Mouse (Mus musculus) monocyte, adult 5-6 weeks (primary cell): ENCODE results near the gene Ltbp1. TPM values are rescaled to one million over a fixed set of nuclear protein-coding genes. Genes with fewer than 3 reads are reported as not detected.

Experiments
- ATAC-seq: fragments of 153-309, 156-312 bp; replicated peaks from 2 replicates; pipeline ENCODE4 v1.8.0; 2017; ENCODE audit warnings: mild to moderate bottlenecking; ENCODE audit not compliant: low TSS enrichment, insufficient number of reproducible peaks, severe bottlenecking, poor library complexity, low FRiP score
- total RNA-seq: library from RNA; stranded (forward); fragments of 200-1000, 200-491, 200-594 nt; gene quantifications from 3 replicates; pipeline ENCODE4 v1.2.3, GENCODE M21; 2017

The Ltbp1 gene
- total RNA-seq, 1 experiment from 2014 or later = 1.0 TPM

DNA sequence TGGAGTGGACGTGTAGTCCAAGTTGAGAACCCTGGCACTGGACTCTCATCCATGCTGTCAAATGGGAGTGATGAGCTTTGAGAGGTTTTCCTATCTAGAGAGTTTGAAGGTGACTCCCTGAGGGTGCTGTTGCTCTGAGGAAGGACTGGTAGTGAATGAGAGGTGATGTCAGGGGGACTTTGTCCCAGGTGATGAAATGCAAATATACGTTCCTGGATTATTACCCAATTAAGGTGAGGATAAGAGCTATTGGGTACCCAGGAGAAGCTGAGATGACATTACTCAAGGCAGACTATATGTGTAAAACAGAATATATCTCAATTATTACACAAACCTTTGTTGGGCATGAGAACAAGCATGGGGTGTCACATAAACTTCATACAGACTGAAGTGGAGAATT is 193.4 kb downstream of the Ltbp1 start:
- no peak for ATAC-seq

DNA sequence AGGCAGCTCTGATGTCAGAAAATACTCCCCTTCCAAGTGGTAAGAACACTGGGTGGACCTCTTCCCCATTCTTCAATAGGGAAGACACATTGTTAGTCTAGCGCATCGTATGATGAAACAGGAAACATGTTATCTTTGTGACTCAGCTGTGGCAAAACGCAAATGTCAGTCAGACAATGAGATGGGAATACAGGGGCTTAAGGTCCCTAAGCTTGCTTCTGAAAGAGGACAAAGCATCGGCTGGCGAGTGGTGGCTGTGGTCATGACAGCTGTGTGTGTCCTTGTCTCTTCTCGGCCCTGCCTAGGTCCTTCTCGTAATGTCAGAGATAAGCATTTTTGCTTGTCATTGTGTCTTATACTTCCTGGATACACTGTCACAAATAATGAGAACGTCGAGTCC is 194.3 kb downstream of the Ltbp1 start:
- ATAC-seq = peak; percentile 83

DNA sequence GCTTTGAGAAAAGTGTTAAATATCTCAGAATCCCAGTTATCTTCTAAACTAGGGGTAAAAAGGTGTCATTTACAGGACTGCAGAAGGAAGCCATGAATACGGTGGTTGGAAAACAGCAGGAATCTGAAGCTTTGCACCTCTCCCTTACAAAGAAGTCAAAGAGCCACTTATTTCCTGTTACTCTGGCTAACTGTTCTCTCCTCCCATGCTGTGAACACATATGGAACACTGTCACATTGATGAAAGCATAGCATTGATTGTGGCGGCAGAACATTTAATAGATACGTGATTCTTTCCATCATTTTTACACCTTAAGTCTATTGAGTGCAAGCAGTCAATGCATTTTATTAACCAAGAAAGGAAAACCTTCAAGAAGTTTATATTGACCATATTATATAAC is 196.9 kb downstream of the Ltbp1 start:
- no peak for ATAC-seq

DNA sequence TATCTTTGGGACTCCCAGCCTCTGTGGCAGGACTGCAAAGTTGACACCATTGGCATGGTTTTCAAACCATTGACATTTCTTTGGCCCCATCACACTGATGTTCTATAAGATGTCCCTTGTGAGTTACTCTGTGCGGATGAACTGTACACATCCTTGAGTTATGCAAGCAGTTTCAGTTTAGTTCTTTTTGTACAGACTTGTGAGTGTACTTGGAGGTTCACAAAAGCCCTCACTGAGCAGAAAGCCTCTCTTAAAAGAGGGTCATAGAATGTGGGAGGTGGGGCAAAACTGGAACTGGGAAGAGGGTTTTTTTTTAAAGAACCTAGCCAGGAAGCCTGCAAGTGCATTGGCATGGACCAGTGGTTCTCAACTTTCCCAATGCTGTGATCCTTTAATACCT is 198.7 kb downstream of the Ltbp1 start:
- ATAC-seq = no peak

DNA sequence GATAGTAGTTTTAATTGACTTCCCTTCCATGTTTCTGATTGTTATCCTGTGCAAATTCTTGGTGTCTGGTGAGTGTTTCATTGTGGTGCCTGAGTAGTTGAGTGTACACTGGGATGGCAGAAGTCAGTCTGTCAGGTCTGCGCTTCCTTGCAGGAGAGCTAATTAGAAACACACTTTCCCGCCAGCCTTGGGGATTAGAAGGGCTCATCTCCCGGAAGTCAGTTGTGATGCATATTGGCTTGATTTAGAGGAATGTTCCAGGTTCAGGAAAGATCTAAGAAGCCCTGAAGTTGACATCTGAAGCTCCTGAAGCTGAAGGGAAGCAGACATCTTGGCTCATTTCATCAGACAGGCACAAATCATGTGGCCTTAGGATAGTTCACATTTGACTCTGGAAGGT is 200.9 kb downstream of the Ltbp1 start:
- ATAC-seq = no peak

DNA sequence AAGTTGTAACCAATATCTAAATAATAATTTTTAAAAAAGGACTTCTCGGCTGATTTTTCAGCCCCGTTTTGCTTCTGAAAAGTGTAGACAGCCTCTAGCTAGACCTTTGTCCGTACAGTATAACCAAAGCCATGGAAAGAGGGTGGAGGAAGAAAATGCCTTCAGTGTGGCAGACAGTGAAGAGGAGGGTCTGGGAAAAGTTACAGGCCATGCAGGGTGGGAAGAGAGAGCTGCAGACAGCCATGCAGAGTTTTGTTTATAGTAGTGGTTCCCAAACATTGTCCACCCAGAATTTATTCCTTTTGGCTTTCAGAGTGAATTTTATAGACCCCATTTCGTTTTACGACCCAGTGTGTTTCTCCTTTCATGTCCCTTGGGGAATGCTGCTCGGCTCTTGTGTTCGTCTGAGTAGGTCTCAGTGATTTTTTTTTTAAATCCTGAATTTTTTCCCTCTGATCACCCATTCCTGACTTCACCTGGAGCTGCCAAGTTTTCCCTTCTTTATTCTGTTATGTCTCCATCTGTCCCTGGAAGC is 202.9 kb downstream of the Ltbp1 start:
- no peak for ATAC-seq

DNA sequence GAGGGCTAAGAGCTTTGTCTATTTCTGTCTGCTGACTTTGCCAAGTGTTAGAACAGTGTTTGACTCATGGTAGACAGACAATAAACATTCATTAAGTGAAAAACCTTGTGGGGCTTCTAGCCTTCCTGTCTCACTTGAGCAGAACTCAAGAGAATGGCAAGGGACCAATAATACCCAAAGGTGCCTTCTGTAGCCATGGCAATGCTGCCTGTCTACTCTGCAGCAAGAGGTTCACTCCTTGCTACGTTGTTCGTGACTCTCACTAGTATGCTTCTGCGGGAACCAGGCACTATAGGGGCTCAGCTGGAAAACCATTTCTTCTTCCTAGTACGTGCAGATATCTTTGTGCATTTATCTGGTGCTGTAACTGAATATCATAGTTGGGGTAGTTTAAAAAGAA is 205.2 kb downstream of the Ltbp1 start:
- no peak for ATAC-seq

DNA sequence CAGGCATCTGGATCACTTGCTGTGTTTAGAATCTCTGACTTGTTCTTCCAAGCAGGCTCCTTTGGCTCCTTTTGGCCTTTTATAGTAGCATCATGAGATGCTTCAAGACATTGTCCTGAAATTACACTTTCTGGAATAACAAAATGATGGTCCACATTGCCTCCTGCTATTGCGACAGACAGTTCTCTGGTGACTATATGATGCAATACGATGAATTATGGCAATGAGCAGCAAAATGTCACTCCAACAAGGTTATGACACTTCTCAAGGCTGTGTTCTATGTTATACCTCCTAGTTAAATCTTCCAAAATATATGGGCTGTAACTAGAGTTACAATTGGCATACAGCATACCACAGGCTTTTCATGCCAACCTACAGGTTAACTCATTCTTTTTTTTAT is 211.0 kb downstream of the Ltbp1 start:
- no peak for ATAC-seq

DNA sequence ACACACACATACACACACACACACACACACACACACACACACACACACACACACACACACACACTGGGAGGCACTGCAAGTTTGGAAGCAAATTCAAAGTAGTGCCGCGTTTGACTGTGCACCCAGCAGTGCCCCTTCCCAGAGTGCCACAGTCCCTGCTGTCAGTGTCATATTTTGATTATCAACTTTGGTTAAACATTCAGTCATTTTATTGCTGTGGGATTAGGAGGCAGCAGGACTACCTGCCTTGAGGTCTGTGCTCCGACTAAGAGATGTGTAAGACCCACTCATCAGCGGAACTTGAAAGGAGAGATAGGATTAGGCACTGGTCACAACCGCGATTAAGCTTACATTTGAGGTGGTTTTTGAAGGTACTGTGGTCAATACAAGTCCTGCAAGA is 213.3 kb downstream of the Ltbp1 start:
- ATAC-seq = no peak

DNA sequence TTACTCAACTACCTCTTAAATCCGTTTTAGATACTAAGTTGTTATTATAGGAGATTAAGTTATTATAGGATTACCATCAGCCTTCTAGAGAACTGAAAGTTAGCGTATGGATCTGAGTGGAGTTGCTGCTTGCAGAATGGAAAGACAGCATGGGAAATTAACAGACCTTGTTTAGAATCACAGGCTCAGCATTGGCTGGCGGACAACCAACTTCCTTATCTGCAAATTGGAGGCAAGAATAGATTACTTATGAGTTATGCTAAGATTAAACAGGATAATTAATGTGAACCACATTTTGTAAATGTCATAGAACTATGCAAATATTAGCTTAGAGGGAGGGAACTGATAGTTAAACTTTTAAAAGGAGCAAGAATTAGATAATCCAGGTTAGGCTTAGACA is 223.0 kb downstream of the Ltbp1 start:
- no peak for ATAC-seq

DNA sequence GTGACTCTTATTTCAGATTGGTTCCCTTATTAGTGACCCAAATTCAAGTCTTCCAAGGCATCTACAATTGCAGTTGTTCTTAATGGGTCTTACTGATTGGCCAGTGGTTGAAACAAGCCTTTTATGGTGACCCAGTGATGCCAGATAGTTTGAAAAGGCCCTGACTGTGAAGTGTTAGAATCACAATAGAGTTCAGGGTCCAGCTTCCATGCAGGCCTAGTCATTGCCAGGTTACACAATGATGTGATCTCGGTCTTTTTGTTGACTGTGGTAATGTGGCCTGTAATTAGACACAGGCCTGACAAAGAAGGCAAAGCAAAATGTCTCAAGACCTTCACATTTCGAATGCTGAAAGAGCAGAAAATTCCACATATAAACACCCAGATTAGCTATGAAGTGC is 227.8 kb downstream of the Ltbp1 start:
- no peak for ATAC-seq

DNA sequence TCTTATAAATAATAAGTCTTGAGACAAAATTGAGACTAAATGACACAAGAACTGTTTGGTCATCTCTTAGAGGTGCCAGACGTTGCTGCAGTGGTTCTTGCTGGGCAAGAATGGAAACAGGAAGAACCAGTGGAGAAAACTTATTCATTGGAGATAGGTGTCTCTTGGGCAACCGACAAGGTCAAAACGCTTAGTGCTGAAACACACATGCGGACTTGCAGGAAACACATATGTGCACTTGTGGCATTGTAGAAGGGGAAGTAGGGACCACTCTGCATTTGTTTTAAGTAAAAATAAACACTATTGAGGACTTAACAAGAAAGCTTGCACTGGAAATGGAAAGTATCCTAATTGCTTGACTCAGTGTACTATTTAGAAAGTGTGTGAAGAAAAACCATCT is 228.6 kb downstream of the Ltbp1 start:
- ATAC-seq = no peak

DNA sequence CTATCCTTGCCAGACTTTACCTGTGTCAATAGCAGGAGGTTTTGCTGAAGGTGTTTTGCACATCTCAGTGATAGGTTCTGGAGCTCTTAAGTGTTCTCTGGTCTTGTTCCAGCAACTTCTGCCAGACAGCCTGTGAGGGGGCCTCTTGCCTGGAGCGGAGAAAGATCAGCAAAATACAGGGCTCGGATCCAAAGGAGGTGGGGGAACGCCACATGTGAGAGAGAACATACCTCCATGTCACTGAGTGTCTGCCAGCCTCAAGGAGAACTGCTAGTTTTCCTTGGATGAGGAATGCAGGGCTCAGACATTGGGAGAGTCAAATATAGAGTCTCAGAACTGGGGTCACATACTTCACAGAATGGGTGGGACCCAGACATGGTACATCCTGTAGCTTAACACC is 230.4 kb downstream of the Ltbp1 start:
- ATAC-seq = no peak

DNA sequence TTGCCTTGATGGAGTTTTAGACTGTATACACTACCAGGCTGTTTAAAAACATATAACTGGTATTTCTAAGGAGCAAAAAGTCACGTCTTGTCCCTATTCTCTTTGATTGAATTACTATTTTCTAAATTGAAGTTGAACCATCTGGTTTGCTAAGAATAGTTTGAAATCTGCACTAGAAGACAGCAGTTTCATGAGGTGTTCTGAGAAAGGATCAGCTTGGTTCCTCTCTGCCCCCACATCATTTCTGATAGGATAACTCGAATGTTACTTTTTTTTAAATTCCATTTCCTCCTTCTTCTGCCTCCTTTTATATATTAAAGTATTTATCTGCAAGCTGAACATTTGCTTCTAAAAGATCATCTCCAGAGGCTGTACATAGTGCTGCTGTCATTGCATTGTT is 231.2 kb downstream of the Ltbp1 start:
- ATAC-seq = no peak

DNA sequence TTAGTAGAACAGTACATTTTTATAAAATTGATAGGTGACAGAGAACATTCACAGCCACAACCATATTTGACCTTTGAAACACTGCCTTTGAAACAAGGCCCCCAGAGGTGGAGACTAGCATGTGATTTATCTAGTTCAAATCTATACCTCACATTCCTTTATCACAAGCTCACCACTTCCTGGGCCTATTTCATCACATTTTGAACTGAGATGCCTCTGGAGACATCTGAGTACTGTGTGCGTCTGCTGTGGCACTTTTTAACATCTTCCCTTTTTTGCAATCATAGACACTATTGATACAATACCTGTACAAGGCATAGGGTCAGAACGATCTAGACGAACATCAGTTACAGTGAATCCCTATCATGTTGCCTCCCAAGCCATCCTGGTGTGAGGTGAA is 232.1 kb downstream of the Ltbp1 start:
- ATAC-seq = peak; percentile 33

DNA sequence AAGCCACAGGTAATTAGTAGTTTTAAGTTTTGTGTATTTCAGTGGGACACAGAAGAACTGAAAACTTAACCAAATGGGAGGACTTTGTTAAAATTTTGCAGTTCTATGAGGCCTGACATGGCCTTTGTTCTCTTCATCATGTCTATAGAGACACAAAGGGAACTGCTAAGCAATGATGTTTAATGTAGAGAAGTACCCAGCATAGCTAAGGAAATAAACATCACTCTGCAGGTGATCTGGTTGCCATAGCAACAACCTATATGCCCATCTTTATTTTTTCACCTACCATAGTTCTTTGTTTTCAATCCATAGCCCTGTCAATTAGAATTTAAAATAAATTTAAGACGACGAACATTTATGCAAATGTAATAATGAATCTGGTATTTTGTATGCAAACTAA is 233.3 kb downstream of the Ltbp1 start:
- no peak for ATAC-seq

DNA sequence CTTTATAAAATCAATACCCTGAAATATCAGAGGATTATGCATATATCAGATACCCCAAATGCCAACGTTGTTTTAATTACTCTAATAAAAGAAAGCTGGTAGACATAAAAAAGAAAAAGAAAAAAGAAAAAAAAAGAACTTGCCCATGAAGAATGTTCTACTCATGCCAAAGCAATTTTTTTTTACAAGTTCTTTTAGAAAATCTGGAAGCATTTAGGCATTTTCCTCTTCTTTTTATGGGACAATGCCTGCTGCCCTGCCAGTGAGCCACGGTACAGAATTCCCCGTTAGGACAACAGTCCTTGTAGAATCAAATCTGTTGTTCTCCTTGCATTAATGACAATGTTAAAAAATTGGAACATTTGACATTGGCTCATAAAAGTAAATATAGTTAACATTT is 234.2 kb downstream of the Ltbp1 start:
- ATAC-seq = no peak

DNA sequence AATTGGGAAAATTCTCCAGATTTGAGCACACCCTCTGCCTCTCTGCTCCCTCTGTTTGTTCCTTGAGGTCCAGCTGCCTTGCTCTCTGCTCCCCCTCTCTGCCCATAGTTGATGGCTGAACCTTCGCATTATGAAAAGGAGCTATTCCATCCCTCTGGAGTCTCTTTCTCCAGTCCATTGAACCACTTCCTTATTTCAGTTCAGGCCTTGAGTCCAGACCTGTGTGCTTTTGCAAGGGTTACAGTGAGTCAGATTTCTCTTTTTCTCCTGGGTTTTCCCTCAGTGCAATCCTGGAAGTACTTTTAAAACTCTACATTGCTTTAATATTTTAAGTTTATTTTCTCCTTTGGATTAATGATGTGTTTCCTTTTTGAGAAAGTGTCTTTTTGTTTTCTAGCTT is 236.7 kb downstream of the Ltbp1 start:
- no peak for ATAC-seq

DNA sequence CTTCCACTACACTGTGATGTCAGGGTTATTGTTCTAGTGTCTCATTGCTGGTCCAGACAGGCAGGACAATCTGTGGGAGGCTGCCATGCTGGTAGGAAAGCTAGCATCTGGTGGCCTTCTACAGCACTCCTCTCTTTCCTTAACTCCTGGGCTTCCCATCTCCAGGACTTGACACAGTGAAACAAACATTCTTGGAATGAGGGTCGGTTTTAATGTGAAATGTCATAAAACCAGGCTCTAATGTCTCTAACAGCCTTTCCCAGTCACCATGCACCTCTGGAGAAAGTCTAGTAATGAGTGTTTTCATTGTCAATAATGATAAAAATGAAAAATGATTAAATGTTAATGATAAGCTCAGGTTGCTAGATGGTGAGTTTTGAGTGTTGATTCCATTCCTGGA is 237.9 kb downstream of the Ltbp1 start:
- no peak for ATAC-seq

DNA sequence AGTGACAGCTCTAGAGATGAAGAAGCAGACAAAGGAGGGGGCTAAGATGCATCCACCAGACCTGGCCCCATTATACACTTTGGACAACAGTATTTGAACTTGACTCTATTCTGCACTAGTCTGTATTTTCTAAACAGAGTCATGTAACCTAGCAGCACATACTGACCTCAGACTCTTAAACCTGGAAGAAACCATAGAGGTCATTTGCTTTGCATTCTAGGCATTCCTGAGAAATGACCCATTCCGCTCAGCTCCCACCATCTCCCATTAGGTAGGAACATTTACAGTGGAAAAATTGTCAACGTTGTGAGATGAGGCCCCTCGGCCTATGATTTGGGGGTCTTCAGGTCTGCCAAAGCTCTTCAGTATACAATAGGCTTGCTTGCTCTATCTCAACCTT is 238.8 kb downstream of the Ltbp1 start:
- no peak for ATAC-seq

DNA sequence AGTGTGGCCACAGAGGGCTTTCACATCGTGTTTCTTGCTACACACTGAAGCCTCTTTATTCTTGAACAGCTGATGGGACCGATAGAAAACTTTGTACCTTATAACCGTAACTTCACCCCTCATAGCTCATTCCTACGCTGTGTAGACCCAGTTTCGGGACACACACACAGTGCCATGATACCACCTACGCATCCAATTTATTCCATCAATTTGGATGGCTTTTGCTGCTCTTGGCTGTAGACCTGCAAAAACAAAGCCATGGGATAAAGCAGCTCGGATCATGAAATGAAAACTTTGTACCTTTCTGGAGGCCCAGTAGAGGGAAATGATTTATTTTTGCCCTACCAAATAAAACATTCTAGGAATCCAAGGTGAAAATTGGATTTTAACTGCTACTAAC is 239.7 kb downstream of the Ltbp1 start:
- ATAC-seq = no peak

DNA sequence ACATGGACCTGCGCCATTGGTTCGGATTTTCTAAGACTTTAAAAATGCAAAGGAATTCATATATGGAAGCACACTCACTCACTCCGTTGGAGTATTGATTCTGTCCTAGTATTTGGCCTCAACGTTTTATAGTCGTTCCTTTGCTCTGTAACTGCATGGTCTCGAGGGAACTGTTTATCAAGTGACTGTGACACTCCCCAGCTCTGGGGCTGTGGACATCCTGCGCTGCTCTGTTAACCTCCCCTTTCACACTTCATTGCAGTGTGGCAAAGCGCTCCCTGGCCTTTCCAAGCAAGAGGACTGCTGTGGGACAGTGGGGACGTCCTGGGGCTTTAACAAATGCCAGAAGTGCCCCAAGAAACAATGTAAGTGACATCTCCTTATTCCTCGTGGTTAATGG is 243.3 kb downstream of the Ltbp1 start:
- no peak for ATAC-seq
